Mouse (Mus musculus): ENCODE results near the gene Tifa. TPM values are rescaled to one million over a fixed set of nuclear protein-coding genes. Genes with fewer than 3 reads are reported as not detected.

Gene Tifa
- polyA plus RNA-seq, 1 experiment from 2014 or later, result 6.7 TPM

- no peak for DNase-seq (ENCODE audit: low spot score)
- H3K27me3 ChIP-seq (replicated peaks; ENCODE audit: control insufficient read depth, insufficient read depth, low read length), result peaks cover 5% of the 10 kb centered on the region; the same call in 1 of the 2 replicates
- peaks cover 5% of the 10 kb centered on the region; the same call in 1 of the 2 replicates for H3K4me1 ChIP-seq (ENCODE audit: control insufficient read depth, insufficient read depth, low read length)
- H3K4me2 ChIP-seq (ENCODE audit: low read length), result no peak overlapping the region
- 83% methylated on average over 6 of the region's 6 CpGs for WGBS
- no peak overlapping the region for H3K4me3 ChIP-seq (ENCODE audit: low read depth, low read length)
- no peaks in the 10 kb centered on the region for H3K9me3 ChIP-seq (replicated peaks; ENCODE audit: control insufficient read depth, low read length)
- H3K36me3 ChIP-seq (ENCODE audit: control insufficient read depth, insufficient read depth, low read length), result no peaks in the 10 kb centered on the region
- H3K9ac ChIP-seq (ENCODE audit: low read length), result no peak overlapping the region
- ATAC-seq, result no peak
- H3K27ac ChIP-seq (ENCODE audit: low read depth, low read length), result no peak overlapping the region
These were observed 33.1 kb upstream of the Tifa start for GRCm38 (mm10) chr3:127756458-127756857.

- peaks cover 5% of the 10 kb centered on the region; the same call in 1 of the 2 replicates for H3K4me1 ChIP-seq (ENCODE audit: control insufficient read depth, insufficient read depth, low read length)
- no peak overlapping the region for H3K27ac ChIP-seq (ENCODE audit: low read depth, low read length)
- no peak overlapping the region for H3K4me2 ChIP-seq (ENCODE audit: low read length)
- H3K9me3 ChIP-seq (replicated peaks; ENCODE audit: control insufficient read depth, low read length), result no peaks in the 10 kb centered on the region
- H3K4me3 ChIP-seq (ENCODE audit: low read depth, low read length), result no peak overlapping the region
- no peak overlapping the region for H3K9ac ChIP-seq (ENCODE audit: low read length)
- H3K36me3 ChIP-seq (ENCODE audit: control insufficient read depth, insufficient read depth, low read length), result no peaks in the 10 kb centered on the region
- DNase-seq (ENCODE audit: low spot score) (no peak), ATAC-seq (no peak)
- peaks cover 5% of the 10 kb centered on the region; the same call in 1 of the 2 replicates for H3K27me3 ChIP-seq (replicated peaks; ENCODE audit: control insufficient read depth, insufficient read depth, low read length)
These were observed 31.7 kb upstream of the Tifa start for GRCm38 (mm10) chr3:127757886-127758301.

- peak; percentile 35 for DNase-seq (ENCODE audit: low spot score)
These were observed 30.8 kb upstream of the Tifa start for GRCm38 (mm10) chr3:127758806-127759205.

GRCm38 (mm10) chr3:127759212-127759611, 30.4 kb upstream of the Tifa start:
- H3K27ac ChIP-seq (ENCODE audit: low read depth, low read length), result peak overlapping the region; percentile 57
- H3K27me3 ChIP-seq (replicated peaks; ENCODE audit: control insufficient read depth, insufficient read depth, low read length), result peaks cover 5% of the 10 kb centered on the region; the same call in 1 of the 2 replicates
- H3K9me3 ChIP-seq (replicated peaks; ENCODE audit: control insufficient read depth, low read length), result no peaks in the 10 kb centered on the region
- H3K9ac ChIP-seq (ENCODE audit: low read length), result no peak overlapping the region
- WGBS, result 9% methylated on average over 8 of the region's 8 CpGs
- no peak overlapping the region for H3K4me2 ChIP-seq (ENCODE audit: low read length)
- DNase-seq (ENCODE audit: low spot score), result peak; percentile 90
- no peak overlapping the region for H3K4me3 ChIP-seq (ENCODE audit: low read depth, low read length)
- peaks cover 5% of the 10 kb centered on the region; the same call in 1 of the 2 replicates for H3K4me1 ChIP-seq (ENCODE audit: control insufficient read depth, insufficient read depth, low read length)
- no peaks in the 10 kb centered on the region for H3K36me3 ChIP-seq (ENCODE audit: control insufficient read depth, insufficient read depth, low read length)
- ATAC-seq, result peak; percentile 84

More at GRCm38 (mm10) chr3:127758806-127759205, 30.8 kb upstream of the Tifa start:
- Histone ChIP-seq H3K9ac (ENCODE audit: low read length) (peak overlapping the region; percentile 41; the same call in 1 of the 2 replicates), H3K4me3 (ENCODE audit: low read depth, low read length) (no peak overlapping the region), H3K4me2 (ENCODE audit: low read length) (no peak overlapping the region), H3K27ac (ENCODE audit: low read depth, low read length) (peak overlapping the region; percentile 57), H3K27me3 (replicated peaks; ENCODE audit: control insufficient read depth, insufficient read depth, low read length) (peaks cover 5% of the 10 kb centered on the region; the same call in 1 of the 2 replicates), H3K9me3 (replicated peaks; ENCODE audit: control insufficient read depth, low read length) (no peaks in the 10 kb centered on the region), H3K36me3 (ENCODE audit: control insufficient read depth, insufficient read depth, low read length) (no peaks in the 10 kb centered on the region), H3K4me1 (ENCODE audit: control insufficient read depth, insufficient read depth, low read length) (peaks cover 5% of the 10 kb centered on the region; the same call in 1 of the 2 replicates)
- 21% methylated on average over 4 of the region's 4 CpGs for WGBS
- peak; percentile 61 for ATAC-seq

- WGBS, result 62% methylated on average over 8 of the region's 8 CpGs
- no peak overlapping the region for H3K27ac ChIP-seq (ENCODE audit: low read depth, low read length)
- no peaks in the 10 kb centered on the region; the same call in 1 of the 2 replicates for H3K27me3 ChIP-seq (replicated peaks; ENCODE audit: control insufficient read depth, insufficient read depth, low read length)
- DNase-seq (ENCODE audit: low spot score), result no peak
- H3K4me1 ChIP-seq (ENCODE audit: control insufficient read depth, insufficient read depth, low read length), result peaks cover 5% of the 10 kb centered on the region; the same call in 1 of the 2 replicates
- no peak overlapping the region for H3K9ac ChIP-seq (ENCODE audit: low read length)
- ATAC-seq, result no peak
- no peaks in the 10 kb centered on the region for H3K36me3 ChIP-seq (ENCODE audit: control insufficient read depth, insufficient read depth, low read length)
- H3K9me3 ChIP-seq (replicated peaks; ENCODE audit: control insufficient read depth, low read length), result no peaks in the 10 kb centered on the region
- H3K4me2 ChIP-seq (ENCODE audit: low read length), result no peak overlapping the region
- no peak overlapping the region for H3K4me3 ChIP-seq (ENCODE audit: low read depth, low read length)
These were observed 27.2 kb upstream of the Tifa start for GRCm38 (mm10) chr3:127762403-127762802.

GRCm38 (mm10) chr3:127763076-127763612, 26.5 kb upstream of the Tifa start:
- ATAC-seq (peak; percentile 61), DNase-seq (ENCODE audit: low spot score) (peak; percentile 86)
- no peak overlapping the region for H3K4me2 ChIP-seq (ENCODE audit: low read length)
- no peak overlapping the region for H3K27ac ChIP-seq (ENCODE audit: low read depth, low read length)
- peaks cover 5% of the 10 kb centered on the region; the same call in 1 of the 2 replicates for H3K4me1 ChIP-seq (ENCODE audit: control insufficient read depth, insufficient read depth, low read length)
- no peak overlapping the region for H3K9ac ChIP-seq (ENCODE audit: low read length)
- no peaks in the 10 kb centered on the region for H3K9me3 ChIP-seq (replicated peaks; ENCODE audit: control insufficient read depth, low read length)
- WGBS, result 25% methylated on average over 7 of the region's 7 CpGs
- H3K27me3 ChIP-seq (replicated peaks; ENCODE audit: control insufficient read depth, insufficient read depth, low read length), result no peaks in the 10 kb centered on the region
- no peak overlapping the region for H3K4me3 ChIP-seq (ENCODE audit: low read depth, low read length)
- H3K36me3 ChIP-seq (ENCODE audit: control insufficient read depth, insufficient read depth, low read length), result no peaks in the 10 kb centered on the region

- ATAC-seq, result no peak
- Histone ChIP-seq H3K4me1 (ENCODE audit: control insufficient read depth, insufficient read depth, low read length) (no peaks in the 10 kb centered on the region), H3K4me2 (ENCODE audit: low read length) (no peak overlapping the region), H3K9me3 (replicated peaks; ENCODE audit: control insufficient read depth, low read length) (no peaks in the 10 kb centered on the region), H3K36me3 (ENCODE audit: control insufficient read depth, insufficient read depth, low read length) (no peaks in the 10 kb centered on the region), H3K27ac (ENCODE audit: low read depth, low read length) (no peak overlapping the region), H3K9ac (ENCODE audit: low read length) (no peak overlapping the region), H3K27me3 (replicated peaks; ENCODE audit: control insufficient read depth, insufficient read depth, low read length) (no peaks in the 10 kb centered on the region), H3K4me3 (ENCODE audit: low read depth, low read length) (no peak overlapping the region)
- no peak for DNase-seq (ENCODE audit: low spot score)
- 57% methylated on average over 5 of the region's 5 CpGs for WGBS
These were observed 25.1 kb upstream of the Tifa start for GRCm38 (mm10) chr3:127764541-127764940.

- ATAC-seq (no peak), DNase-seq (ENCODE audit: low spot score) (no peak)
- H3K36me3 ChIP-seq (ENCODE audit: control insufficient read depth, insufficient read depth, low read length), result no peaks in the 10 kb centered on the region
These were observed 23.6 kb upstream of the Tifa start for GRCm38 (mm10) chr3:127765971-127766370.

GRCm38 (mm10) chr3:127769146-127769545, 20.5 kb upstream of the Tifa start:
- Histone ChIP-seq H3K4me3 (ENCODE audit: low read depth, low read length) (no peak overlapping the region), H3K36me3 (ENCODE audit: control insufficient read depth, insufficient read depth, low read length) (no peaks in the 10 kb centered on the region), H3K27ac (ENCODE audit: low read depth, low read length) (no peak overlapping the region), H3K9ac (ENCODE audit: low read length) (no peak overlapping the region), H3K27me3 (replicated peaks; ENCODE audit: control insufficient read depth, insufficient read depth, low read length) (no peaks in the 10 kb centered on the region), H3K9me3 (replicated peaks; ENCODE audit: control insufficient read depth, low read length) (no peaks in the 10 kb centered on the region), H3K4me1 (ENCODE audit: control insufficient read depth, insufficient read depth, low read length) (no peaks in the 10 kb centered on the region), H3K4me2 (ENCODE audit: low read length) (no peak overlapping the region)
- 91% methylated on average over 11 of the region's 11 CpGs for WGBS
- DNase-seq (ENCODE audit: low spot score) (no peak), ATAC-seq (no peak)

More at GRCm38 (mm10) chr3:127765971-127766370, 23.6 kb upstream of the Tifa start:
- Histone ChIP-seq H3K9me3 (replicated peaks; ENCODE audit: control insufficient read depth, low read length) (no peaks in the 10 kb centered on the region), H3K4me3 (ENCODE audit: low read depth, low read length) (no peak overlapping the region), H3K27me3 (replicated peaks; ENCODE audit: control insufficient read depth, insufficient read depth, low read length) (no peaks in the 10 kb centered on the region), H3K4me2 (ENCODE audit: low read length) (no peak overlapping the region), H3K27ac (ENCODE audit: low read depth, low read length) (no peak overlapping the region), H3K4me1 (ENCODE audit: control insufficient read depth, insufficient read depth, low read length) (no peaks in the 10 kb centered on the region), H3K9ac (ENCODE audit: low read length) (no peak overlapping the region)
- 72% methylated on average over 3 of the region's 3 CpGs for WGBS
